In the genomic region with DNA sequence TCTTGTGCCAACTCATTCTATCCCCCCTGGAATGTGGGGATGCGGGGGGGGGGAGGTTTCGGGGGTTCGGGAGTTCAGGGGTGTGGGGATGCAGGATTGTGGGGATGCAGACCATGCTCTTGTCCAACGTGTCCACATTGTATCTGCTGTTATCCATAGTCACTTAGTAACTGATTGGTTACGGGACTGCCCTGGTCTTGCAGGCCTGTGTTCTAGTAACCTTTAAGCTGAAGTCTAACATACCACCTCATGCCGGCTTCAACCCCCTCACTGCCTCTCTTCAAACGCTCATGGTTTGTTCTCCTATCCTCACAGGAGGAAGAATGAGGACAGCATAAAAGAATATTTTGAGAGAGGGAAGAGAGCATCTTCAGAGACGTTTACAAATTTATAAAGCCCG, we compare ENCODE assay signal across 15 mouse cellular contexts. TPM values are rescaled to one million over a fixed set of nuclear protein-coding genes. Genes with fewer than 3 reads are reported as not detected.
"Had no signal": no experiment of that assay in that cellular context is flagged by ENCODE, and none has a peak within 500 bp of the region (broad histone marks: within the 10 kb centered on the region; RNA-seq: fewer than 3 reads in every experiment).

No protein-coding gene starts in this region.

- H3K4me3 ChIP-seq: intestine, embryonic 15.5 days; liver, embryonic 13.5 days; midbrain, embryonic 12.5 days; midbrain, embryonic 15.5 days; neural tube, embryonic 12.5 days; neural tube, embryonic 15.5 days had no signal

- ATAC-seq: midbrain, embryonic 15.5 days had no signal

- H3K27ac ChIP-seq: liver, embryonic 13.5 days; macrophage; midbrain, embryonic 12.5 days; midbrain, embryonic 15.5 days; neural tube, embryonic 12.5 days; neural tube, embryonic 15.5 days had no signal

- DNase-seq: kidney, adult 18-20 months; liver, embryonic 13.5 days; lung, postnatal 14 days; right cerebral cortex, adult 18-20 months; right cerebral cortex, postnatal 14 days; right cerebral cortex, postnatal 4 days; thymus, adult 18-20 months; thymus, postnatal 36 days had no signal

- H3K4me1 ChIP-seq: intestine, embryonic 15.5 days; liver, embryonic 13.5 days; midbrain, embryonic 12.5 days; midbrain, embryonic 15.5 days; neural tube, embryonic 12.5 days; neural tube, embryonic 15.5 days had no signal

- H3K36me3 ChIP-seq: intestine, embryonic 15.5 days; liver, embryonic 13.5 days; midbrain, embryonic 12.5 days; midbrain, embryonic 15.5 days; neural tube, embryonic 12.5 days; neural tube, embryonic 15.5 days had no signal

- H3K9me3 ChIP-seq: intestine, embryonic 15.5 days; liver, embryonic 13.5 days; midbrain, embryonic 12.5 days; midbrain, embryonic 15.5 days; neural tube, embryonic 12.5 days; neural tube, embryonic 15.5 days had no signal

- H3K9ac ChIP-seq: intestine, embryonic 15.5 days; liver, embryonic 13.5 days; lung, embryonic 14.5 days; midbrain, embryonic 12.5 days; midbrain, embryonic 15.5 days; neural tube, embryonic 12.5 days; neural tube, embryonic 15.5 days had no signal

- H3K4me2 ChIP-seq: midbrain, embryonic 12.5 days; midbrain, embryonic 15.5 days; neural tube, embryonic 12.5 days; neural tube, embryonic 15.5 days had no signal

- H3K27me3 ChIP-seq: intestine, embryonic 15.5 days; liver, embryonic 13.5 days; midbrain, embryonic 12.5 days; midbrain, embryonic 15.5 days; neural tube, embryonic 12.5 days; neural tube, embryonic 15.5 days had no signal

RNA-seq across cellular contexts. Expression of a gene that starts 33.5 kb away (rescaled TPM):
- polyA plus RNA-seq: macrophage had no signal
